Mouse (Mus musculus) limb, embryonic 14.5 days (tissue): Measurements from ENCODE around the gene Faap100. TPM values are rescaled to one million over a fixed set of nuclear protein-coding genes. Genes with fewer than 3 reads are reported as not detected.

ENCODE experiments used
- ATAC-seq: fragments of 200-750 bp; cut with Nextera tagmentation; 2 replicates; pipeline ENCODE4 v1.8.0; 2017; ENCODE audit warnings: low read depth, moderate number of reproducible peaks, moderate TSS enrichment; ENCODE audit not compliant: low FRiP score
- DNase-seq: peaks from one replicate; pipeline ENCODE4 v3.0.0-alpha.2; 2015; ENCODE audit warnings: low spot score
- H3K27ac ChIP-seq: fragments of 300-500 bp; sonication (generic); replicated peaks from 2 replicates; pipeline ENCODE4 v1.5.1; 2014; ENCODE audit warnings: low read depth, mild to moderate bottlenecking, low read length, moderate library complexity, mixed read lengths
- H3K27me3 ChIP-seq: fragments of 300-500 bp; sonication (generic); 2 replicates; pipeline ENCODE4 v1.6.1; 2014; ENCODE audit warnings: low read length, mixed read lengths; ENCODE audit not compliant: control insufficient read depth, insufficient read depth
- H3K36me3 ChIP-seq: fragments of 300-500 bp; sonication (generic); 2 replicates; pipeline ENCODE4 v1.6.1; 2014; ENCODE audit warnings: mild to moderate bottlenecking, low read length, moderate library complexity, mixed read lengths; ENCODE audit not compliant: control insufficient read depth, insufficient read depth
- H3K4me1 ChIP-seq: fragments of 300-500 bp; sonication (generic); 2 replicates; pipeline ENCODE4 v1.6.1; 2014; ENCODE audit warnings: antibody characterized with exemption, low read length, mixed read lengths; ENCODE audit not compliant: control insufficient read depth, insufficient read depth
- H3K4me2 ChIP-seq: fragments of 300-500 bp; sonication (generic); replicated peaks from 2 replicates; pipeline ENCODE4 v1.6.1; 2014; ENCODE audit warnings: low read depth, mild to moderate bottlenecking, low read length, moderate library complexity; ENCODE audit not compliant: severe bottlenecking
- H3K4me3 ChIP-seq: fragments of 300-500 bp; sonication (generic); replicated peaks from 2 replicates; pipeline ENCODE4 v1.5.1; 2014; ENCODE audit warnings: low read length
- H3K9ac ChIP-seq: fragments of 300-500 bp; sonication (generic); 2 replicates; pipeline ENCODE4 v1.6.1; 2014; ENCODE audit warnings: mild to moderate bottlenecking, low read depth, low read length, moderate library complexity; ENCODE audit not compliant: severe bottlenecking
- H3K9me3 ChIP-seq: fragments of 300-500 bp; sonication (generic); 2 replicates; pipeline ENCODE4 v1.6.1; 2016; ENCODE audit warnings: low read length; ENCODE audit not compliant: control insufficient read depth
- POLR2A ChIP-seq: fragments of 200-500 bp; IDR thresholded peaks from 2 replicates; pipeline ENCODE4 v1.8.0; 2012; ENCODE audit warnings: inconsistent platforms, mild to moderate bottlenecking, moderate library complexity, borderline replicate concordance; ENCODE audit not compliant: insufficient read depth, insufficient read length; ENCODE audit errors: extremely low read depth
- WGBS: fragments of 180-500 bp; shearing (Covaris S2); extraction: QIAGEN DNeasy Blood & Tissue Kit; methylation state at CpG from one replicate; pipeline ENCODE4 v1.1.7; 2014; 5-methylcytosine and 5-hydroxymethylcytosine counted together
- polyA plus RNA-seq, 2 experiments: library from polyadenylated mRNA; depleted of rRNA in 1 of 2; stranded (reverse) in 1 of 2; unstranded in 1 of 2; fragments of >200 nt; fragmentation: Nextera tagmentation in 1 of 2; extraction: Ambion mirVana in 1 of 2; gene quantifications; 2 replicates each; pipeline versions ENCODE4 v1.2.1 to v1.2.3; 2012 to 2014

The Faap100 gene
- polyA plus RNA-seq, 2 experiments, result 33.9 to 45.0 TPM

GRCm38 (mm10) chr11:120339978-120340513 lies 38.5 kb downstream of the Faap100 start:
- Histone ChIP-seq H3K4me3 (no peak overlapping the region), H3K4me2 (no peak overlapping the region), H3K27me3 (no peaks in the 10 kb centered on the region), H3K4me1 (0 out of 2 replicates have a peak, but pooled peaks cover 2% of the 10 kb centered on the region), H3K27ac (no peak overlapping the region), H3K36me3 (peaks cover 6% of the 10 kb centered on the region), H3K9me3 (no peaks in the 10 kb centered on the region), H3K9ac (no peak overlapping the region)
- DNase-seq (no peak), ATAC-seq (no peak)
- TF ChIP-seq POLR2A, result no peak
- 84% methylated on average over 10 of the region's 10 CpGs for WGBS

DNA sequence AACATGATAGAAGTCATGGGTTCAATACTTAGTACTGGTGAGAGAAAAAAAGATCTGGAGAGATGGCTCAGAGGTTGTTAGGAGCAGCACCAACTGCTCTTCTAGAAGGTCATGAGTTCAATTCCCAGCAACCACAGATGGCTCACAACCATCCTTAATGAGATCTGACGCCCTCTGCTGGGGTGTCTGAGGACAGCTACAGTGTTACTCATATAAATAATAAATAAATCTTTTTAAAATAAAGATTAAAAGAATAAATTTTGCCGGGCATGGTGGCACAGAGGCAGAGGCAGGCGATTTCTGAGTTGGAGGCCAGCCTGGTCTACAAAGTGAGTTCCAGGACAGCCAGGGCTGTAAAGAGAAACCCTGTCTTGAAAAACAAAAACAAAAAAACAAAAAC lies 39.8 kb downstream of the Faap100 start:
- Histone ChIP-seq H3K36me3 (no peaks in the 10 kb centered on the region), H3K9ac (no peak overlapping the region), H3K4me1 (no peaks in the 10 kb centered on the region), H3K27ac (no peak overlapping the region), H3K4me2 (no peak overlapping the region), H3K9me3 (no peaks in the 10 kb centered on the region), H3K4me3 (no peak overlapping the region), H3K27me3 (no peaks in the 10 kb centered on the region)
- no peak for DNase-seq
- no peak for ATAC-seq
- 69% methylated on average over 3 of the region's 3 CpGs for WGBS
- TF ChIP-seq POLR2A, result no peak

GRCm38 (mm10) chr11:120337447-120337846 lies 41.1 kb downstream of the Faap100 start:
- WGBS, result 25% methylated on average over 2 of the region's 2 CpGs
- Histone ChIP-seq H3K4me1 (no peaks in the 10 kb centered on the region), H3K27me3 (no peaks in the 10 kb centered on the region), H3K36me3 (no peaks in the 10 kb centered on the region), H3K9me3 (no peaks in the 10 kb centered on the region), H3K4me3 (no peak overlapping the region), H3K27ac (no peak overlapping the region), H3K9ac (no peak overlapping the region), H3K4me2 (no peak overlapping the region)
- no peak for TF ChIP-seq POLR2A
- DNase-seq, result no peak
- no peak for ATAC-seq

DNA sequence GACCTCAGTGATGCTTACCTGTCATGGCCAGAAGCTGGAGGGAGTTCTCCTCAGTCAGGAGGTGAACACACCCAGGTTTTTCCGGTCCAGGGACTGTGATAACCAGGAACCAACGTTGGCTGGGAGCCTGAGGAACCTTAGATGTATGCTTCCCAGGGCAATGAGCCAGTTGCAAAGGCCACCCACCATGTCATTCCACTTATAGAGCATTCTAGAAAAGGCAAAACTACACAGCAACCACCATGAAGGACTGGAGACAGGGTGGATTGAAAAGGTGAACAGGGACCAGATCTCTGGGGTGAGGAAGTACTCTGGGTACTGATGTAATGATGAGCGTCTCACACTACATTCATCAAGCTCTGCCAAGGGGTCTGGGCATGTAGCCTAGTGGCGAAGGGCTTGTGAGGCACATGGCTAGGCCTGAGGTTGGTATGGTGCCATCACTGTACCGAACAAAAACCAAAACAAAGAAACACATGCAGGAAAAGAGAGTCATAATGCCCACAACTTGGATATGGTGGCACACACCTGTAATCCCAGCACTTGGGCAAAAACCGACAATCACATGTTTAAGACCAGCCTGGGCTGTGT lies 43.0 kb downstream of the Faap100 start:
- Histone ChIP-seq H3K27ac (no peak overlapping the region), H3K27me3 (no peaks in the 10 kb centered on the region), H3K36me3 (no peaks in the 10 kb centered on the region), H3K9me3 (no peaks in the 10 kb centered on the region), H3K4me1 (no peaks in the 10 kb centered on the region), H3K4me3 (no peak overlapping the region), H3K9ac (no peak overlapping the region), H3K4me2 (no peak overlapping the region)
- ATAC-seq (no peak), DNase-seq (no peak)
- WGBS, result 74% methylated on average over 6 of the region's 6 CpGs
- no peak for TF ChIP-seq POLR2A

- Histone ChIP-seq H3K36me3 (no peaks in the 10 kb centered on the region), H3K27ac (no peak overlapping the region), H3K4me3 (no peak overlapping the region), H3K27me3 (no peaks in the 10 kb centered on the region), H3K9ac (no peak overlapping the region), H3K4me1 (peaks cover 9% of the 10 kb centered on the region; the same call in 1 of the 2 replicates), H3K4me2 (no peak overlapping the region), H3K9me3 (no peaks in the 10 kb centered on the region)
- 96% methylated on average over 10 of the region's 10 CpGs for WGBS
- TF ChIP-seq POLR2A, result no peak
- no peak for ATAC-seq
- no peak for DNase-seq
Measured at GRCm38 (mm10) chr11:120320156-120320555, 58.4 kb downstream of the Faap100 start.
